Mouse (Mus musculus) gastrocnemius, postnatal 14 days (tissue): ENCODE measurements around the gene Tbx10. TPM values are rescaled to one million over a fixed set of nuclear protein-coding genes. Genes with fewer than 3 reads are reported as not detected.

Experiments
- DNase-seq: peaks from one replicate; pipeline ENCODE4 v3.0.0; 2021; ENCODE audit warnings: mixed read lengths
- intact Hi-C: fragments of 180-260 bp; cut with DNase I; formaldehyde crosslinking; loops from one replicate; pipeline ENCODE4 v1.15.1; 2025; ENCODE audit warnings: low total_unique reads
- total RNA-seq, 2 experiments: library from RNA; stranded (reverse); gene quantifications; 2 replicates each; pipeline ENCODE4 v1.2.3; 2021

Tbx10 gene
- total RNA-seq, 2 experiments from 2014 or later, result not detected

DNA sequence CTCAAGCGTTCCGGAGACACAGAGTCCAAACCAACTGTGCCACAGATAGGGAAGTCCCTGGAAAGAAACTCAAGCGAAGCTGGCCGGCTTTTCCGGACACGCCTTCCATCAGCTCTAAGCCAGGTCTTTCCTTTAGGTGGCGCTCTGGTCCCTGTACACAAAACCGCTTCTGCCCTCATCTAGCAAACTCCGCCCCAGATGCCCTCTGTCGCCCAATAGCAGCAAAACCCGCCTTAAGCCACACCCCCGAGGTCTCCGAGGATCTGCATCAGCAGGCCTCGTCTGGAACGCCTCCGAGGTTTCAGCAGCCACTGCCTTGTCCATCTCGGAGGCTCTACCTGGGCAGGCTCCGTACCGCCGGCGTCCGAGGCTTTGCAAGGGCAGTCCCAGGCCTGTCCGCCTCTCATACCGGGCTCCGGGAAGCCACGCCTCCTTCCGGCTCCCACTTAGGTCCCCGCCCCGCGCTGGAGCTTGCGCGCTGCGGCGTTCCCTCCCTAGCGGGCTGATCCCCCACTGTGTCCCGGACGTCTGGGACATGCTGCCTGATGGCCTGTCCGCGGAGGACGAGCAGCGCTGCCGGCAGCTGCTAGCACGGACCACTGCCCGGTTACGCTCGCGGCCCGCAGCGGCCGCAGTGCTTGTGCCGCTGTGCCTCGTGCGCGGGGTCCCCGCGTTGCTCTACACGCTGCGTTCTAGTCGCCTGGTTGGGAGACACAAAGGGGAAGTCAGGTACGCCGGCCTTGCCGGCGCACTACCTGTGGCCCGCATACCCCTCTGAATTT lies 7.8 kb downstream of the Tbx10 start, which contains the start of the genes Nudt8 and Gm49405:
TSS of gene Nudt8 (plus strand) at position 462 of the 782 bp plus-strand sequence.
TSS of gene Gm49405 (plus strand) at position 508 of the 782 bp plus-strand sequence.
- DNase-seq, result peak; percentile 95
- intact Hi-C loops, result no loop called here

DNA sequence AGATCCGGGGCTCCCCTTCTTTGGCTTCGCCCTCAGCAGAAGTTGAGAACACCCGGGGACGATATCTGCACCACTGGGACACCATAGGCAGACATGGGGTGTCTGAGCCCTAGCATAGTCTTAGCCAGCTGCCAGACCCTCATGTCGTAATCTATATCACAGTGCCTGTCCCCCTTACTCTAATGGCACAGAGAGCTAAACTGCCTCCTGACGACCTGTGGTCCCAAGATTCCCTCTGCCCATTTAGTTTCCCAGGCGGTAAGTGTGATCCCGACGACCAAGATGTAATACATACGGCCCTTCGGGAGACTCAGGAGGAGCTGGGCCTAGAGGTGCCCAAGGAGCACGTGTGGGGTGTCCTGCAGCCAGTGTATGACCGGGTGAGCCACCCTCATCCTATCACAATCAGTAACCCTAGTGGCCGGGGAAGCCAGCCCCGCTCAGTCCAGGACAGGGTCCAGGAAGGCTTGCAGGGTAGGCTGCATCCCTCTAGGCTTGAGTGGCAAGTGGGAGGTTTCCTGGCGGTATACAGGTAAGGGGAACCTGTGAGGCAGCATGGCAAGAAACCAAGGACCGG lies 8.5 kb downstream of the Tbx10 start:
- intact Hi-C loops, result no loop called here

GRCm38 (mm10) chr19:4001752-4002151 lies 9.2 kb downstream of the Tbx10 start:
- no peak for DNase-seq
- intact Hi-C loops, result no loop called here

More for the DNA sequence above, 8.5 kb downstream of the Tbx10 start:
- DNase-seq, result no peak

DNA sequence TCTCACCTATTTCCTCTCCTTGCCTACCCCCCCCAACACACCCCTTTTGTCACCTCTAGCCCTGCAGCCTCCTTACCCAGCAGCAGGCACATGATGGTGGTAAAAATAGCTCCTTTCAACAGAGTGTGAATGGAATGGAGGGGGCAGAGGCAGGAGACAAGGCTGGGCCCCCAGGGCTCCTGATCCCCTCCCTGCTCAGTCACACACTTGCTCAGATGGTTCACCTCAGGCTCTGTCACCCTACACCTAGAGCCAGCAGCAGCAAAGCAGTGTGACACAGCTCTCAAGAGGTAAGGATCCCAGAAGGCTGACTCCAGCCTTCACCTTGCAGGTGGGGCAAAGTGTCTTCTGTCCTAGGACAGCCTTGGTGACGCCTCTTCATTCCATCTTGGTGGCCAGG lies 10.6 kb downstream of the Tbx10 start, which contains the start of gene Doc2g:
TSS of gene Doc2g (plus strand) at position 202 of the 400 bp plus-strand sequence.
- DNase-seq, result no peak
- intact Hi-C loops, result no loop called here

DNA sequence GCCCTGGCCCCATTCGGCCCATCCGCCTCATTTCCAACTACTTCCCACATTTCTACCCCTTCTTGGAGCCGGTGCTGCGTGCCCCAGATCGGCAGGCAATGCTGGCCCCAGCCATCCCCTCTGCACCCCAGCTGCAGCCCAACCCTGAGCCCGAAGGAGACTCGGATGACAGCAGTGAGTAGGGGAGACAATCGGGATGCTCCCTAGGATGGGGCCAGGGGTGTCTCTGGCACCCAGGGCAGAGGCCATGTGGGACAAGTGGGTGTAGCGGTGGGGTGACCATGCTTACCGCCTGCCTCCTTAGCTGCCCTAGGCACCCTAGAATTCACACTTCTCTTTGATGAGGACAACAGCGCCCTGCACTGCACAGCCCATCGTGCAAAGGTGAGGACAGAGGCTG lies 11.1 kb downstream of the Tbx10 start:
- intact Hi-C loops, result no loop called here

GRCm38 (mm10) chr19:4004331-4004730 lies 11.8 kb downstream of the Tbx10 start:
- intact Hi-C loops, result no loop called here
- DNase-seq, result no peak

More for the DNA sequence above, 11.1 kb downstream of the Tbx10 start:
- no peak for DNase-seq

DNA sequence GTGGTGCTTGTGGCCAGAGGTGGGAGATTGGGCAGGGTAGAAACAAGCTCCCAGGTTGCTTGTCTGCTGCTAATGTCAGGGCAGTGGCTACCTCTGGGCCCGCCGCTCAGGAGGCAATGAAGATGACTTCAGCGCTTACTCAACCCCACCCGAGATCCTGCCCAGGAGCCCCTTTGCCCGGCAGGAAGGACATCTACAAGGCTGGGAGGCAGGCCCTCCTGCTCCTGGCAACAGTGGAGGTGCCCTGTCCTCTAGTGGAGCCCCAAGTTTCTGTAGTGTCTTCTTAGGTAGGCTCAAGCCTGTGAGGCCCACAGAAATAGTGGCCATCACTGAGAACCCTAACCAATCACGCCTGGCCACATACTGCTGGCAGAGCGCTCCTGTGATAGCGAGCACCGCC lies 12.5 kb downstream of the Tbx10 start:
- intact Hi-C loops, result no loop called here
- no peak for DNase-seq

DNA sequence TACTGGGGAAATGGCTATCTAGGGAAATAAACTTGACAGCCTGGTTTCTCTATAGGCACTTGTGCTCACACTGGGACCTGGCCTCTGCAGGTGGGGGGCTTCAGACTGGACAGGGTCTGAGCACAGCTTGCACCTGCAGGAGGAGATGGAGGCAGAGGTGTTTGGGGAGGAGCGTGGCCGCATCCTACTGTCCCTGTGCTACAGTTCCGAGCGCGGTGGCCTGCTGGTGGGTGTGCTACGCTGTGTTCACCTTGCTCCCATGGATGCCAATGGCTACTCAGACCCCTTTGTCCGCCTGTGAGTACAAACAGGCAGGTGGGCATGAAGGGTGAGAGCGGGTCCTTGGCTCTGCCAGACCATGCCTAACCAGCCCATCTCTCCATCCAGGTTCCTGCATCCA lies 13.4 kb downstream of the Tbx10 start:
- intact Hi-C loops, result no loop called here
- no peak for DNase-seq

DNA sequence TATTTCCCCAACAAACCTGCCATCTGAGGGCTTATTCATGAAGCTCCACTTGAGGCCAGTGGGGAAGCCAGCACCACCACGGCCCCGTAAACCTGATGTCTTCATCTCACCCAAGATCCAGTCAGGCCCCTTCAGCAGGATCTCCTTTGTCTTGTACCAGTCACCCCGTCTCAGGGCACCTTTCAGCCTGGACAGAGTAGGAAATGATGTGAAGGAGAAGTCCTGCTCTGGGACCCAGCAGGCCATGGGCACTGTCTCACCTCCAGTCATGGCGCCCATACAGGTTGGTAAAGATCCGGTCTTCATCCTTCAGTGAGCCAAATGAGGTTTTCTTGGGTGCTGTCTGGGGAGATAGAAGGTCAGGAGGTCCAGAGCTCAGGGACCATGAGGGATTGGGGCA lies 18.5 kb downstream of the Tbx10 start:
- intact Hi-C loops, result no loop called here
- no peak for DNase-seq

GRCm38 (mm10) chr19:4012432-4013022 lies 20.0 kb downstream of the Tbx10 start, which contains the start of gene Ndufv1:
Gene Ndufv1, minus strand, starts transcription at chr19:4012806.
- intact Hi-C loops, result no loop called here
- peak; percentile 95 for DNase-seq

- DNase-seq, result no peak
- intact Hi-C loops, result no loop called here
Measured at GRCm38 (mm10) chr19:4013066-4013465, 20.5 kb downstream of the Tbx10 start.

- no peak for DNase-seq
- intact Hi-C loops, result loop anchor here (5.0 kb wide), 1 partner anchor 67 kb away; the partner anchor contains the start of gene Cabp2
Measured at GRCm38 (mm10) chr19:4014802-4015201, 22.2 kb downstream of the Tbx10 start.

DNA sequence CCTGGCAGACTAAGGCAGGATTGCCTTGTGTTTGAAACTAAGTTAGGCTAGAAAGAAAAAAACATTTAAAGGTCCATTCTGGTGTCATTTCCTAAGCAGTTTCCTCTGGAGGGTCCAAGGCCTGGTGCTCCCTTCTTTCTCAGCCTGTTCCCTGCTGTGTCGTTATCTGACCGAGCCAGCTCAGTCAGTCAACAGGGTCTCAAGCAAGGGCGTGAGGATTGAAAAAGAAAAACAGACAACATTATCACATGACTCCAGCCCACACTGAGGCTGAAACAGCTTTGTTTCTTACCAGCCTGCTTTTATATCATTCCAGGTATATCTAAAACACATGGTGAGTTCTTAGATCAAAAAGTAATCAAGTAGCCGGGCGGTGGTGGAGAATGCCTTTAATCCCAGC lies 23.1 kb downstream of the Tbx10 start:
- DNase-seq, result no peak
- intact Hi-C loops, result loop anchor here (5.0 kb wide), 1 partner anchor 67 kb away; the partner anchor contains the start of gene Cabp2

DNA sequence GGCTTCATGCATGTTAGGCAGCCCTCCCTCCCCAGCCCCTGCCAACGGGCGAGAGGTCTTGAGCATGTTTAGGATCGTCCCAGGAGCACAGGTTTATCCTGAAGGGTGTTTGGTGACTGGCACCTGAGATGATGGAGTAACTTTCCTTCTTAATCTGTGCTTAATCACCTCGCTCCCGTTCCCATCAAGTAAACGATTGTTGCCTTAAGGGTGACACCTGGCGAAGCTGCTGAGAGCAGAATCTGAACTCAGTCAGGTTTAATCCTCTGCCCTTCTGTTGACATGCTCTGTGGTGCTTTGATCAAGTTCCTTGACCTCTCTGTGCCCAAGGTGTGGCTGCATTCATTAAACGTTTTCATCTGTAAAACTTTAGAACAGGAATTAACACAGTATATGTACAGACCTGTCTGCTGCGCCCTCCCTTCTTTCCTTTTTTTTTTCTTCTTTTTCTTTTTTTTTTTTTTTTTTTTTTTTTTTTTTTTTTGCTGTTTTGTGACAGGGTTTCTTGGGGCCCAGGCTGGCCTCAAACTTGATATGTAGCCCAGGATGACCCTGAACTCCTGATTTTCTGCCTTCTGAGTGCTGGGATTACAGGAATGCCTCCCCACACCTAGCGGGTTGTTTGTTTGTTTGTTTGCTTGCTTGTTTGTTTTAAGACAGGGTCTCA lies 25.5 kb downstream of the Tbx10 start:
- no peak for DNase-seq
- intact Hi-C loops, result loop anchor here (5.0 kb wide), 1 partner anchor 64 kb away; the partner anchor contains the start of gene Cabp2

- intact Hi-C loops, result loop anchor here (1.0 to 5.0 kb wide), 2 partner anchors 30 to 63 kb away; partner anchors contain the start of gene Cabp2
- peak; percentile 84 for DNase-seq
Measured at GRCm38 (mm10) chr19:4018743-4019583, 26.4 kb downstream of the Tbx10 start.

DNA sequence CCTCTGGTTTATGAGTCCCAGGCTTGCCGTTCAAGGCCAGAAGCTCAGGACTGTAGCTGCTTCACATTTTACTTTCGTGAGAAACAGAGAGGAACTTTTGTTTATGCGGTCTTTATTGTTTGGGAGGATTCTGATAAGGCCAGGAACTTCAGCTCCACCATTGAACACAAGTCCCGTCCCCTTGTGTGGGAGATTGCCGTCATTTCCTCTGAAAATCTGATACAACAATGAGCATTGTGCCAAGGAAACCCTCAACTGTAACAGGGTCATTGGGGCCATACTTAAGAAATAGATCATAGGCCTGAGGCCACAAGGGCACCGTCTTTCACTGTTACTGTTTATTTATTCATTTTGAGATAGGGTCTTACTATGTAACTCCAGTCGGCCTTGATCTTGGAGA lies 30.6 kb downstream of the Tbx10 start:
- intact Hi-C loops, result no loop called here
- DNase-seq, result no peak

GRCm38 (mm10) chr19:4027576-4027975 lies 35.0 kb downstream of the Tbx10 start:
- intact Hi-C loops, result no loop called here
- DNase-seq, result no peak

GRCm38 (mm10) chr19:4032668-4033067 lies 40.1 kb downstream of the Tbx10 start:
- intact Hi-C loops, result no loop called here
- DNase-seq, result no peak

DNA sequence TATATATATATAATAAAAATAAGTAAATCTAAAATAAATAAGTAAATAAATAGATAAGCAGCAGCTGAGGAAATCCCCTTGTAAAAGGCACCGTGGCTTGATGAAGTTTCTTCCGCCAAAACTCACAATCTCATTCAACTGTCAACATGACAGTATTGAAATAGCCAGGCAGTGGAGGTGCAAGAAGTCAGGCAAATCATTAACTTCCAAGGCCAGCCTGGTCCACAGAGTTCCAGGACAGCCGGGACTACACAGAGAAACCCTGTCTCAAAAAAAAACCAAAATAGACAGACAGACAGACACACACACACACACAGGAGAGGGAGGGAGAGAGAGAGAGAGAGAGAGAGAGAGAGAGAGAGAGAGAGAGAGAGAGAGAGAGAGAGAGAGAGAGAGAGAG lies 40.7 kb downstream of the Tbx10 start:
- DNase-seq, result no peak
- intact Hi-C loops, result no loop called here
